Mouse (Mus musculus) liver, embryonic 14.5 days (tissue): ENCODE results near the gene Uchl5. TPM values are rescaled to one million over a fixed set of nuclear protein-coding genes. Genes with fewer than 3 reads are reported as not detected.

Experiments used
- ATAC-seq: fragments of 200-750 bp; cut with Nextera tagmentation; 2 replicates; pipeline ENCODE4 v1.8.0; 2017; ENCODE audit warnings: moderate number of reproducible peaks, mild to moderate bottlenecking, moderate library complexity; ENCODE audit not compliant: insufficient read depth
- DNase-seq, 3 experiments: peaks; one replicate each; pipeline ENCODE4 v3.0.0-alpha.2; 2012 to 2013; ENCODE audit warnings: low read depth in 3 of 3, low spot score in 3 of 3
- H3K27ac ChIP-seq: fragments of 300-500 bp; sonication (generic); 2 replicates; pipeline ENCODE4 v1.5.1; 2014; ENCODE audit warnings: moderate library complexity, mild to moderate bottlenecking, control low read depth, inconsistent platforms
- H3K27me3 ChIP-seq: fragments of 300-500 bp; sonication (generic); 2 replicates; pipeline ENCODE4 v1.6.1; 2014; ENCODE audit warnings: mild to moderate bottlenecking, low read length, moderate library complexity; ENCODE audit not compliant: control insufficient read depth, insufficient read depth
- H3K36me3 ChIP-seq: fragments of 300-500 bp; sonication (generic); replicated peaks from 2 replicates; pipeline ENCODE4 v1.6.1; 2014; ENCODE audit warnings: low read depth; ENCODE audit not compliant: control insufficient read depth, insufficient read depth
- H3K4me1 ChIP-seq, 2 experiments: fragments of 200-500 bp in 1 of 2; fragments of 300-500 bp in 1 of 2; sonication (generic) in 1 of 2; replicated peaks; 2 replicates each; pipeline ENCODE4 v1.6.1; 2012 to 2014; ENCODE audit warnings: antibody characterized with exemption in 1 of 2, inconsistent platforms in 1 of 2, low read length in 1 of 2; ENCODE audit not compliant: control insufficient read depth in 2 of 2, insufficient read depth in 2 of 2
- H3K4me2 ChIP-seq: fragments of 300-500 bp; sonication (generic); 2 replicates; pipeline ENCODE4 v1.6.1; 2014; ENCODE audit warnings: low read depth, mild to moderate bottlenecking, control low read depth, moderate library complexity
- H3K4me3 ChIP-seq, 2 experiments: fragments of 200-500 bp in 1 of 2; fragments of 300-500 bp in 1 of 2; sonication (generic) in 1 of 2; 2 replicates each; pipeline ENCODE4 v1.5.1; 2012 to 2014; ENCODE audit warnings: low read depth in 2 of 2, low read length in 2 of 2, mild to moderate bottlenecking in 2 of 2, control low read depth in 1 of 2, inconsistent platforms in 1 of 2, moderate library complexity in 1 of 2; ENCODE audit not compliant: insufficient read depth in 1 of 2
- H3K9ac ChIP-seq: fragments of 300-500 bp; sonication (generic); replicated peaks from 2 replicates; pipeline ENCODE4 v1.6.1; 2014; ENCODE audit warnings: mild to moderate bottlenecking, control low read depth, moderate library complexity
- H3K9me3 ChIP-seq: fragments of 300-500 bp; sonication (generic); 2 replicates; pipeline ENCODE4 v1.6.1; 2016; ENCODE audit warnings: low read length, mixed read lengths; ENCODE audit not compliant: control insufficient read depth
- CTCF ChIP-seq: IDR thresholded peaks from 2 replicates; pipeline ENCODE4 v1.5.1; 2016; ENCODE audit warnings: antibody characterized with exemption, low read depth, control low read depth
- EP300 ChIP-seq: IDR thresholded peaks from 2 replicates; pipeline ENCODE4 v1.6.1; 2016; ENCODE audit warnings: antibody characterized with exemption, low read depth
- WGBS: fragments of 180-500 bp; shearing (Covaris S2); extraction: QIAGEN DNeasy Blood & Tissue Kit; methylation state at CpG from one replicate; pipeline ENCODE4 v1.1.7; 2014; ENCODE audit not compliant: insufficient replicate concordance; 5-methylcytosine and 5-hydroxymethylcytosine counted together
- polyA plus RNA-seq, 2 experiments: library from polyadenylated mRNA; depleted of rRNA in 1 of 2; stranded (reverse) in 1 of 2; unstranded in 1 of 2; fragments of >200 nt; fragmentation: Nextera tagmentation in 1 of 2; extraction: Ambion mirVana in 1 of 2; gene quantifications; 2 replicates each; pipeline versions ENCODE4 v1.2.1 to v1.2.3; 2012 to 2014

Gene Uchl5
- polyA plus RNA-seq, 2 experiments = 21.4 to 67.9 TPM

DNA sequence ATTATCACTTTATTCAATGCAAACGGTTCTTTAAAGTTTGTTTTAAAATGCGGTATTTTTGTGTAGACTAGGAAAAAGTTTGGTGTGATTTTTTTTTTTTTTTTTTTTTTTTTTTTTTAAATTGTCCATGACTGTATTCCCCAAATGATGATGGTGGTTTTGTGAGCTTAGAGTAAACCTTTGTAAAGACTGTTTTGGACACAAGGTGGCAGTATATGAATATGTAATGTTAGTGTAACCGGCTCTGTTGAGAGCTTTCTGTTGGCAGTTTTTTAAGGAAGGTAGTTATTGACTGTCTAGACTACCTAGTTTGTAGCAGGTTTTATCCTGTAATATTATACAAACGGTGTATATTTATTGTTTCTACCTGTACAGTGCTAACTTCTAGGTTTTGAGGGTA lies 26.5 kb downstream of the Uchl5 start:
- ATAC-seq = no peak
- Histone ChIP-seq H3K36me3 (peaks cover 11% of the 10 kb centered on the region), H3K9ac (no peak overlapping the region), H3K4me3 (no peak overlapping the region), H3K4me1 (no peaks in the 10 kb centered on the region), H3K9me3 (no peaks in the 10 kb centered on the region), H3K27me3 (no peaks in the 10 kb centered on the region), H3K4me2 (no peak overlapping the region), H3K27ac (no peak overlapping the region)
- WGBS = 39% methylated on average over 4 of the region's 4 CpGs
- peak; percentile 14 to 47 (median 31) for DNase-seq
- TF ChIP-seq EP300 = no peak
- peak; percentile 18; the same call in 1 of the 2 replicates for TF ChIP-seq CTCF

DNA sequence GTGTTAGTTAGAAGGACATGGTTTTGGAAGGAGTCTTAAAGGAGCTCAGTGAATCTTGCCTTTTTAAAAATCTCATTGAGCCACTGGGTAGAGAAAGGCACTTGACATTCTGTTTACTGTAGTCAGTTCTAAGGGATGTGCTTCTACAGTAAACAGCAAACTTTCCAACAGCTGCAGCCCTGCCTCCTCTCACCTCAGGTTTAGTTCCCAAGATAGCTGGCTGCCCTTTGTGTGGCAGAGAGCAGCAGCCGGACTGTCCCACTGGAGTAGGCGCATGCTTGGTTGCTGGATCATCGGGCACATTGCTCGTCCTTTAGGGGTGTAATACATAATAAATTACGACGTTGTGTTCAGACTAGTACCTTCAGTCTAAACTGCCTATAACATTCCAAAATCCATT lies 32.0 kb downstream of the Uchl5 start:
- Histone ChIP-seq H3K27ac (no peak overlapping the region), H3K36me3 (peaks cover 11% of the 10 kb centered on the region), H3K4me1 (no peaks in the 10 kb centered on the region), H3K4me2 (no peak overlapping the region), H3K9ac (no peak overlapping the region), H3K27me3 (no peaks in the 10 kb centered on the region), H3K9me3 (no peaks in the 10 kb centered on the region), H3K4me3 (no peak overlapping the region)
- DNase-seq = no peak
- TF ChIP-seq EP300 (no peak), CTCF (no peak)
- 87% methylated on average over 6 of the region's 6 CpGs for WGBS
- ATAC-seq = no peak

DNA sequence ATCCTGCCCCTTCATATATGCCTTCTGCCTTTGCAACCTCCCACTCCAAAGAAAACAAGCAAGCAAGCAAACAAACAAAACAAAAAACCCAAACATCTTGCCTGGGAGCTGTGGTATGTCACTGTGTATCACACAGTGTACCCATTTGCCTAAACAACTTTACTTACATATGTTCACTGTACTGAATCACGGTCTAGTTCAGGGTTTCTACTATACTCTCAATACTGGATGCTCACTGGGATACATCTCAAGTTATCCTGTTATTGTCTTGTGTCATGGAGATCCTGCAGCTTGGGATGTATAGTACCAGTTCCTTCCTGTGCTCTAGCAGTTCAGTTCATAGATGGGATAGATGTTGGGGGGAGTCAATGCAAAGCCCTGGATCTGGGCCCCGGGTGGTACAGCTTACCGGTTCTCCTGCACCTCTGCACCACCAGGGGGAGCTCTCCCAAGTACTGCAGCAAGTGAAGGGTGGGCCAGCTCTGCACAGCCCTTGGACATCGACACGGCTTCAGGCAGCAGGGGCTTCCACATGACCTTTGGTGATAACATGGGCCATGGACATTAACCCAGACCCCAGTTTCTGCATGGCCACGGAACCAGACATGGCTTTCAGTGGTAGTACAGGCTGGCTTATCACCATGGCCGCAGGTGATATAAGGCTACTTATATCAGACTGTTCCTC lies 36.7 kb downstream of the Uchl5 start:
- 29% methylated on average over 7 of the region's 7 CpGs for WGBS
- no peak overlapping the region for H3K4me2 ChIP-seq
- no peaks in the 10 kb centered on the region for H3K9me3 ChIP-seq
- no peaks in the 10 kb centered on the region for H3K4me1 ChIP-seq
- H3K4me3 ChIP-seq = no peak overlapping the region
- H3K27ac ChIP-seq = no peak overlapping the region
- no peak overlapping the region for H3K9ac ChIP-seq
- no peaks in the 10 kb centered on the region for H3K27me3 ChIP-seq
- H3K36me3 ChIP-seq = no peaks in the 10 kb centered on the region; the same call in 1 of the 2 replicates
- TF ChIP-seq EP300 = no peak
- TF ChIP-seq CTCF = peak; percentile 93
- ATAC-seq = peak; percentile 81
- peak; percentile 37 to 46 (median 38) for DNase-seq

DNA sequence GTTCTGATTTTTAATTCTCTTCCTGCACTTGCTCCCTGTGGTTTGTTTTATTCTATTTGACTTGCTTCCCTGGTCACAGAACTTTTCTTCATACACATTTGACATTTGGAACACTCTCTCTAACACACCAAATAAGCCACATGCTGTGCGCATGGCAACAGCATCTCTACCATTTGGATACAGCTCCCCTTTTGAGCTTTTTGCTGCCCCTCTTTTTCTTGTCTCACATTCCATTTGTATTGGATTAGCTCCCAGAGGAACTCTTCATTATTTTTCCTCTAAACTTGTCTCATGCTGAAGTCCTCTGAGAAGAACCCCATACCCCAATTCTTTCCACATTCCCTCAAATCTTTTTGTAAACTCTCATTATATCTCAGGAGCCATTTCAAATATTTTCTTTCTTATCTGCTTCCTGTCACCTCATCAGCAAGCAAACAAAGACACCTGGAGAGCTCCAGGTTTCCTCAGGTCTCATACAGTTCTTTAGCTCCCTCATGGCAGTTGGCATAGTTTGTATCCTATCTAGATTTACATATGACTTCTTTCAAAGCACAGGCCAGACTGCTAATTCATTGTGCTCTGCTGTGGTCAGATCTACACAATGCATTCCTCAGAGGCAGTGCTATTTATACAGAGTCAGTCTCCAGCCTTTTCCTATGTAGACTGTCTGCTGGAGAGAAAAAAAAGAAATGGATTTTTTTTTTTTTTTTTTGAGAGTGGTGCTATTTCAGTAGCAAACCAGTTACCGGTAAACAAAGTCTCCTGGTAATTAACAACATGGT lies 43.2 kb downstream of the Uchl5 start:
- no peak overlapping the region for H3K27ac ChIP-seq
- H3K9me3 ChIP-seq = no peaks in the 10 kb centered on the region
- 73% methylated on average over 2 of the region's 2 CpGs for WGBS
- H3K9ac ChIP-seq = no peak overlapping the region
- no peaks in the 10 kb centered on the region for H3K27me3 ChIP-seq
- no peak overlapping the region for H3K4me3 ChIP-seq
- TF ChIP-seq CTCF = no peak
- TF ChIP-seq EP300 = no peak
- 0 out of 4 replicates have a peak, but pooled peaks cover 0 to 2% of the 10 kb centered on the region in 2 experiments for H3K4me1 ChIP-seq
- no peak overlapping the region for H3K4me2 ChIP-seq
- ATAC-seq = no peak
- no peak for DNase-seq
- H3K36me3 ChIP-seq = no peaks in the 10 kb centered on the region

DNA sequence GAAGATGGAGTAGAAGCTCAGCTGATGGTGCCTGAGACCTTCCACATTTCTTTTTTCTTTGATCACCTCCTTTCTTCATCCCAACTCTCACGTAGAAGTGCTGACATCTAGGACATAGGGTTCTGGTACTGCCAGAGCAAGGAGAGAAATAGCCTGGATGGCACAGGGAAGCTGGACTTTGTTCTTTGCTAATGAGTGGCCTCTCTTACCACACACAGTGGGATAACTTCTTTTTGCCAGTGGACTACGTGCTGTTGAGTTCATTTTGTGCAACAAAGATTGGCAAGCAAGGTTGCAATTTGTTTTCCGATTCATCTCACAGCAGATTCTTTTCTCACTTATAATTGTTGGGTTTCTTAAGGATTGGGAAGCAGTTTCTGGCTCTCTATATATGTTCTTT lies 45.6 kb downstream of the Uchl5 start:
- 61% methylated on average over 3 of the region's 3 CpGs for WGBS
- H3K4me3 ChIP-seq = no peak overlapping the region
- H3K36me3 ChIP-seq = no peaks in the 10 kb centered on the region
- H3K4me1 ChIP-seq = 0 out of 4 replicates have a peak, but pooled peaks cover 0 to 2% of the 10 kb centered on the region in 2 experiments
- DNase-seq = no peak
- no peak for TF ChIP-seq EP300
- no peak for TF ChIP-seq CTCF
- no peak overlapping the region for H3K9ac ChIP-seq
- no peaks in the 10 kb centered on the region for H3K27me3 ChIP-seq
- H3K27ac ChIP-seq = no peak overlapping the region
- no peaks in the 10 kb centered on the region for H3K9me3 ChIP-seq
- H3K4me2 ChIP-seq = no peak overlapping the region
- no peak for ATAC-seq
